Mouse (Mus musculus): ENCODE data around the gene Mboat1. TPM values are rescaled to one million over a fixed set of nuclear protein-coding genes. Genes with fewer than 3 reads are reported as not detected.

Gene Mboat1
- 1 to 10 TPM in 9 of 26 experiments, under 1 TPM in 3, not detected in 14; 0.55 to 3.1 (median 1.4) TPM for total RNA-seq (2018; cell fraction: chromatin; rRNA removed)
- 1 to 10 TPM in 8 of 26 experiments, under 1 TPM in 18; 0.18 to 1.6 (median 0.64) TPM for total RNA-seq (2018; cell fraction: cytosol; rRNA removed)
- total RNA-seq (2018; cell fraction: nucleus; rRNA removed): 1 to 10 TPM in 8 of 26 experiments, under 1 TPM in 15, not detected in 3; 0.28 to 8.5 (median 0.84) TPM
- 1.3 to 6.3 TPM (median 1.4 TPM) in 3 replicates for polyA plus RNA-seq (2018)

DNA sequence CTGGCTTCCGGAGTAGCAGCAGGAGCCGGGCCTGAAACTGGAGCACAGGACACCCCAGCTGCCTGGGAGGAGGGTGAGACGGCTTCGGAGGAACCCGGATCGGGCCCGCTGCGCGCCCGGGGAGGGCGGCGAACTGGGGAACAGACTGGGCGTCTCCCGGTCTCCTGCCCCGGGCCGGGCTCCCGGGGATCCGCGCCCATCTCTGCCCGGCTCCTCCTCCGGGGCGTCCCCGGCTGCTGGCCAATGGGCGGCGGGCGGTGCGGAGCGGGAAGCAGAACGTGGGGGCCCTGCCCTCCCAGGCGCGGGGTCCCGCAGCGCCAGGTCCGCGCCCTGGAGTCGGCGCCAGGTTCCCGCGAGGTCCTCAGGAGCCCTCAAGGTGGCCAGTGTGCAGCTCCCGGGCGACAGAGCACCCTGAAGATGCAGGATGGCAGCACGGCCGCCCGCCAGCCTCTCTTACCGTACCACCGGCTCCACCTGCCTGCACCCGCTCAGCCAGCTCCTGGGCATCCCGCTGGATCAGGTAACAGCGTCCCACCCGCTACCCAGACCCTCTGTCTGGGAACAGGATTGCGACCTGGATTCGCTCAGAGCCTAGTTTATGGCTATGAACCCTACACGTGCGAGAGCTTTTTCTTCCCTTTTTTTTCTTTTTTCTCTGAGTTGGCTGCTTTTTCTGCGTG lies at the start of gene Mboat1:
Gene Mboat1, plus strand, starts transcription at position 247 of the 680 bp plus-strand sequence.
- peak within 1 kb of the TSS; percentile 55 for H3K4me3 ChIP-seq (ENCODE audit: inconsistent target)
- H3K36me3 ChIP-seq (ENCODE audit: inconsistent target): no peaks in the 10 kb centered on the region
- H3K79me2 ChIP-seq (ENCODE audit: inconsistent target): no peaks in the 10 kb centered on the region
- no peak within 1 kb of the TSS for H3K27ac ChIP-seq
- WGBS (ENCODE audit: missing documents): under 1% methylated on average over 54 of the region's 55 CpGs

DNA sequence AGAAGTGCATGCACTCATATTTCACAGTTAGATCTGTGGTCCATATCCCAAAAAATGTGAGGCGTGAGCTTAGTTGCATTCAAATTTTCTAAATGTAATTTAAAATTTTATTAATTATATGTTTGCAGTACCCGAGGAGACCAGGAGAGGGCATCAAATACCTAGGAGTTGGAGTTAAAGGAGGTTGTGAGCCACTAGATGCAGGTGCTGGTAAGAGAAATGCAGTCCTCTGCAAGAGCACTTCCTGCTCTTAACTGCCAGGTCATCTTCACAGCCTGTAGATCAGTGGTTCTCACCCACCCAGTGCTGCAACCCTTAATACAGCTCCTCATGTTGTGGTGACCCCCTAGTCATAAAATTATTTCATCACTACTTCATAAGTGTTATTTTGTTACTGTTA lies 43.2 kb upstream of the Mboat1 start:
- Histone ChIP-seq H3K79me2 (ENCODE audit: inconsistent target) (no peaks in the 10 kb centered on the region), H3K27ac (no peak overlapping the region), H3K4me3 (ENCODE audit: inconsistent target) (no peak overlapping the region), H3K36me3 (ENCODE audit: inconsistent target) (no peaks in the 10 kb centered on the region)
- 33% methylated on average over 2 of the region's 2 CpGs for WGBS (ENCODE audit: missing documents)

DNA sequence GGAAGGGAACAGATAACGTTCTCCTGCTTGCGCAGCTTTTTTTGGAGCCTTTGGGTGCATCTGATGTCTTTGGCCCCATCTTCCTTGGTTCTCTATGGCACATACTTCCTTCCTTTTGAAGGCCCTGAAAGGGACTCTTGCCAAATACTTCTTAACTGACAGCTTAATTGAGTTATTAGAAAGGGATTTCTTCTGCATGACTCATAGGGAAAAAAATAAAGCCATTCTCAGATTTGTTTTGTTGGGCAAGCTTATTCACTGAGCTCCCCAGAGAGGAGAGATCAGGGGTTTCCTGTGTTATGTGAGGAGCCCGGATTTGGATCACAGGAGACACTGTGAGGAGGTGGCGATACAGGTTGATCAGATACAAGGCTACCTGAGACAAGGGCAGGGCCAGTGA lies 40.4 kb upstream of the Mboat1 start:
- Histone ChIP-seq H3K79me2 (ENCODE audit: inconsistent target) (no peaks in the 10 kb centered on the region), H3K27ac (no peak overlapping the region), H3K36me3 (ENCODE audit: inconsistent target) (no peaks in the 10 kb centered on the region), H3K4me3 (ENCODE audit: inconsistent target) (no peak overlapping the region)
- WGBS (ENCODE audit: missing documents): 63% methylated on average over 4 of the region's 4 CpGs

DNA sequence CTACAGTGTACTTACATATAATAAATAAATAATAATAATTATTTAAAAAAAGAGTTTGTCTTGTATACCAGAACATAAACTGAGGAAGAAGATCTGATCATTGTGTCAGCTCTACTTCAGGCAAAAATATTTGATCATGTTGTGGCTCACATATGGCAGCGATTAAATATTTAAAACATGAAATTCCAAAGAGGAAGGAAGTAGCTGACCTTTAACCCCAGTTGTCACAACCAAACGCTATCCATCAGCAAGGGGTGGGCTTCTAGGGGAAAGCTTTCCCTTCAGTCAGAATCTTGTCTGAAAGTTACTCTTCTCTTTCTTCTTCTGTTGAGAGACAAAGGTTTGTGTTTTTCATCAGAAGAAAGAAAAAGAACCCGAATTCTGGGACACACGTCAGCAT lies 39.8 kb upstream of the Mboat1 start:
- WGBS (ENCODE audit: missing documents): 59% methylated on average over 3 of the region's 4 CpGs
- Histone ChIP-seq H3K79me2 (ENCODE audit: inconsistent target) (no peaks in the 10 kb centered on the region), H3K27ac (no peak overlapping the region), H3K36me3 (ENCODE audit: inconsistent target) (no peaks in the 10 kb centered on the region), H3K4me3 (ENCODE audit: inconsistent target) (no peak overlapping the region)

DNA sequence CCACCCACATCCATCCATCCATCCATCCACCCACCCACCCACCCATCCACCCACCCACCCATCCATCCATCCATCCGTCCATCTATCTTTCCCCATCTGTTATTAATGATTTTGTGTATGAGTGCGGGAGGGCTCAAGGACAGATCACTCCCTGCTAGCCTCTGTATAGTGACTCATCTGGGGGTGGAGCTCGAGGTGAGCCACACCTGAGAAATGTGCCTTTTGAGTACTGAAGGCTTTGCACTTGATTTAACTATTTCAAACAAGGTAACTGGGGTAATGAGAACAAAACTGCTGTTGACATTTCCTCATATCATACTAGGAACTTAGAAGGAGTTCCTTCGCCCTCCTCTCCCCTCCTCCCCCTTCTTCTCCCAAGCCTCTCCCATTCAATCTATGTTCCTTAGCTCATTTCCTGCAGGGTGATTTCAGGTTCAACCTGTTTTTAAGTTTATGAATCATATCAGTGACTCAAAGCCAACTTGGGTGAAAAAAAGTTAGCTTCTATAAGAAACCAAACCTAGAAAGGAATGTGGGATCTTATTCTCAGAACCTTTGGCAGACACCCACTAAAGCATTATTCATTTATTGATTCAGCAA lies 27.2 kb upstream of the Mboat1 start:
- Histone ChIP-seq H3K4me3 (ENCODE audit: inconsistent target) (no peak overlapping the region), H3K27ac (no peak overlapping the region), H3K79me2 (ENCODE audit: inconsistent target) (no peaks in the 10 kb centered on the region), H3K36me3 (ENCODE audit: inconsistent target) (no peaks in the 10 kb centered on the region)
- WGBS (ENCODE audit: missing documents): 94% methylated on average over 3 of the region's 4 CpGs

DNA sequence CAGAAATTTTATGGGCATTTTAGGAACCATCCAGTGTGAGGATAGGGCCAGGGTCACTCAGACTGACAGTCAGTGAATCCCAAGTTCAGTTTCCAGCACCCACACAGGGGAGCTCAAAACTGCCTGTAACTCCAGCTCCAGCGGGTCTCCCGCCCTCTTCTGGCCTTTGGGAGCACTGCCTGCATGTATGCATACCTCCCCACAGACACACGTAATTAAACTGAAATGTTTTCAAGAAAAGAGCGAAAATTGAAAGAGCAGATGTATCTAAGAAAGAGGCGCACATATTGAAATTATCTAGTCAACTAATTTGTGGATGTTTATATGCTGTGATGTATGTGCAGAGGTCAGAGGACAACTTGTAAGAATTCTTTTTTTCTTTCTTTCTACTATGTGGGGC lies 20.5 kb upstream of the Mboat1 start:
- H3K27ac ChIP-seq: no peak overlapping the region
- no peaks in the 10 kb centered on the region for H3K36me3 ChIP-seq (ENCODE audit: inconsistent target)
- WGBS (ENCODE audit: missing documents): 94% methylated on average over 5 of the region's 5 CpGs
- no peak overlapping the region for H3K4me3 ChIP-seq (ENCODE audit: inconsistent target)
- H3K79me2 ChIP-seq (ENCODE audit: inconsistent target): no peaks in the 10 kb centered on the region

DNA sequence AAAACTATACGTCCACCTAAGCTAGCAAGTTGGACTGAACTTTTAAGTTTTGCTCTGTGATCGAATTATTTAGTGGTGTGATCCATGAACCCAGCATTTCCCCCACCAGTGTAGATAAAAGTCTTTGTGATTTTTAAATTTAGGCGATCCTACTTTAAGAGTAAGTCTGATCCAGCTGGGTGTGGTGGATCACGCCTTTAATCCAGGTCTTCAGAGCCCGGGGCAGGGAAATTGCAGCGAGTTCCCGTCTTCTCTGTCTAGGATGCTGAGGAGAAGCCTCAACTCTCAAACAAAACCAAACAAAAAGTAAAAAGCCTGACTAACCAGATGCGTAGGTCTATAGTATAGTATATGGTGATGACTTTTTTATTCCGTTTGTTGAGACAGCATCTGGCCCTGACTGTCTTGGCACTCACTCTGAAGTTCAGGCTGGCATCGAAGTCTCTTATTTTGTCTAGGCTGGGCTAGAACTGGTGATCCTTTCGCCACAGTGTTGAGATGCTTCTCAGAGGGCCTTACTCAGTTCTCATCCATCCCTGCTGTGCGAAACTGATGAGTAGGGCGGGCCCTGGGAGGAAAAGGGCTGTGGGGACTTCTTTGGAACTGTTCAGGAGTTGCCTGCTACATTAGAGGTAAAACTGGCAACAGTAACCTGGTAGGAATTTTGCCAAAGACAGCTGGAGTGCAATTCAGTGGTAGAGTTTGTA lies 787 bp downstream of the Mboat1 start:
- Histone ChIP-seq H3K79me2 (ENCODE audit: inconsistent target) (no peaks in the 10 kb centered on the region), H3K36me3 (ENCODE audit: inconsistent target) (no peaks in the 10 kb centered on the region), H3K27ac (no peak overlapping the region), H3K4me3 (ENCODE audit: inconsistent target) (peak overlapping the region; percentile 55)
- 44% methylated on average over 13 of the region's 13 CpGs for WGBS (ENCODE audit: missing documents)

DNA sequence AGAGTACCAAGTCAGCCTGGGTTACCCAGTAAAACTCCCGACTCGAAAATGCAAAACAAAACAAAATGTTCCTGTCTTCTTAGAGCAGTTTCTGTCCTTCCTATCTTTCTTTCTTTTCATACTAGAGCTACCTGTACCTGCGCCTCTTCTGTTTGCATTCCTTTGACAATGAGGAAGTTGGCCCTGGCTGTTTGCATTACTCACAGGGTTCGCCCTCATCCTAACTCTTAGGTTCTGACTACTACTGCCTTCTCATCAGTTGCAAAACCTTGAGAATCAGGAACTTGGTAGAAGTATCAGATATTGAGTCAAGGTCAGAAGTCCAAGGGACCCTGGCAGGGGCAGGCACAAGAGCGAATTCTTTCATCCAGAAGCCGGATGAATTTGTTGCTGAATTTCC lies 1.7 kb downstream of the Mboat1 start:
- no peaks in the 10 kb centered on the region for H3K79me2 ChIP-seq (ENCODE audit: inconsistent target)
- H3K36me3 ChIP-seq (ENCODE audit: inconsistent target): no peaks in the 10 kb centered on the region
- WGBS (ENCODE audit: missing documents): 57% methylated on average over 6 of the region's 6 CpGs
- H3K27ac ChIP-seq: no peak overlapping the region
- no peak overlapping the region for H3K4me3 ChIP-seq (ENCODE audit: inconsistent target)

DNA sequence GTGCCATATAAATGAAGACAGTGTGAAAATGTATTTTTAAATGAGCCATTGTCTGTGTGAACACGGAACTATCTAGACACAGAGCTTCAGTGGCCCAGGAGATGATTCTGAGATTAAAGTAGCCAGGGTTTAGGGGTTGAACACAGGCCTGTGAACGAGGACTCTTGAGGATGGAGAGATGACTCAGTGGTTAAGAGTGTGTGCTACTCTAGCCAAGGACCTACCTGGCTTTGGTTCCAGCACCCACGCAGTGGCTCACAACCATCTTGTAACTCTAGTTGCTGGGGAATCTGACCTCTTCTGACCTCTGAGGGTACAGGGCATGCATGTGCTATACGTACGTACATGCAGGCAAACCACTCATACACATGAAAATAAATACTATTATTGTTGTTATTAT lies 3.9 kb downstream of the Mboat1 start:
- Histone ChIP-seq H3K79me2 (ENCODE audit: inconsistent target) (no peaks in the 10 kb centered on the region), H3K4me3 (ENCODE audit: inconsistent target) (no peak overlapping the region), H3K27ac (no peak overlapping the region), H3K36me3 (ENCODE audit: inconsistent target) (no peaks in the 10 kb centered on the region)
- WGBS (ENCODE audit: missing documents): 95% methylated on average over 5 of the region's 5 CpGs

DNA sequence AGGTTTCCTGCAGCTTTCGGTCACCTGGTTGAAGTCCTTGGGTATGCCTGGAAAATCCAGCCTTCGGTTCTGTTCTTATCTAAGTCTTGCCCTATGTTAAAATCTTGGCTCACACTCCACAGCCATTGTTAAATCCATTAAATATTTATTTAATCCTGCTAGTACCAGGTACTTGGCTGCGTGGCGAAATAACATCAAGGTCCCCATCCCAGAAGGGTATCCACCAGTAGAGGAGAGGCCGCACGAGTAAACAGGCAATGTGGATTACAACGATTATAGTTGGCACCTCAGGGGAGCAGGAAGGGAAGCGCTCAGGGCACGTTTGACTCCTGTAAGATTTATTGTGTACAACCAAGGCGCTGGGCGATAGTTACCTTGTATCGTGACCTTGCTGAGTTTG lies 4.4 kb downstream of the Mboat1 start:
- no peak overlapping the region for H3K27ac ChIP-seq
- H3K79me2 ChIP-seq (ENCODE audit: inconsistent target): no peaks in the 10 kb centered on the region
- WGBS (ENCODE audit: missing documents): 95% methylated on average over 12 of the region's 12 CpGs
- no peaks in the 10 kb centered on the region for H3K36me3 ChIP-seq (ENCODE audit: inconsistent target)
- no peak overlapping the region for H3K4me3 ChIP-seq (ENCODE audit: inconsistent target)

DNA sequence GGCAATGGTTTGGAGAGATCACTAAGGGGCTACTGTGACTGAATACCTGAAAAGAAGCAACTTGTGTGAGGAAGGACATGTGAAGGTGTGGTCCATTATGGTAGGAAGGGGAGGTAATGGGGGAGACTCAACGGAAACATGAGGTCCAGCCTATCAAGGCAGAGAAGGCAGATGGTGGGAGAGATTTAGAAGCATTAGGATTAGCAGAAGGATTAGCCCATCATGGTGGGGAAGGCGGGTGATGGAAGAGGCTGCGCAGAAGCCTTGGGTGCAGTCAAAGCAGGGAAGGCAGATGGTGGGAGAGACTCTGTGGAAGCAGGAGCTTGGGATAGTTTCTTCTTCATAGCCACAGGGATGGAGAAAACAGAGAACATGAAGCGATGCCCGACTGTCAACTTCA lies 5.7 kb downstream of the Mboat1 start:
- H3K4me3 ChIP-seq (ENCODE audit: inconsistent target): no peak overlapping the region
- H3K79me2 ChIP-seq (ENCODE audit: inconsistent target): no peaks in the 10 kb centered on the region
- 95% methylated on average over 5 of the region's 5 CpGs for WGBS (ENCODE audit: missing documents)
- H3K36me3 ChIP-seq (ENCODE audit: inconsistent target): no peaks in the 10 kb centered on the region
- no peak overlapping the region for H3K27ac ChIP-seq

DNA sequence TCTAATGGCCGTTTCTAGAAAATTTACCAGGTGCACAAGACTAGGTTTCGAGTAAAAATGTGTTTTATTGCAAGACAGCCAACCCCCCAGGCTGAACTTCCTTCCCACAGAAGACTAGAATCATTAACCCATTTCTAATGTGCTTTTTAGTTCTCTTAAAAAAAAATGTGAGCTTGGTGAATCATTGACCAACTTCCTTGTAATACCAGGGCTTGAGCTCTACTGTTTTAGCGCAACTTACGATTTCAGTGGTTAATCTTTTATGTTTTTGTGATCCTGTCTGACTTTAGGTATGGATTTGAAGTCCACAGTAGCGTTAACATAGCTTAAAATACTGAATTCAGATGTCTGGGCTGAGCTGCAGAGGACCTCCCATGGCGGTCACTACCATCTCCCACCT lies 10.2 kb downstream of the Mboat1 start:
- Histone ChIP-seq H3K79me2 (ENCODE audit: inconsistent target) (no peaks in the 10 kb centered on the region), H3K27ac (no peak overlapping the region), H3K36me3 (ENCODE audit: inconsistent target) (no peaks in the 10 kb centered on the region), H3K4me3 (ENCODE audit: inconsistent target) (no peak overlapping the region)
- WGBS (ENCODE audit: missing documents): 82% methylated on average over 6 of the region's 6 CpGs

DNA sequence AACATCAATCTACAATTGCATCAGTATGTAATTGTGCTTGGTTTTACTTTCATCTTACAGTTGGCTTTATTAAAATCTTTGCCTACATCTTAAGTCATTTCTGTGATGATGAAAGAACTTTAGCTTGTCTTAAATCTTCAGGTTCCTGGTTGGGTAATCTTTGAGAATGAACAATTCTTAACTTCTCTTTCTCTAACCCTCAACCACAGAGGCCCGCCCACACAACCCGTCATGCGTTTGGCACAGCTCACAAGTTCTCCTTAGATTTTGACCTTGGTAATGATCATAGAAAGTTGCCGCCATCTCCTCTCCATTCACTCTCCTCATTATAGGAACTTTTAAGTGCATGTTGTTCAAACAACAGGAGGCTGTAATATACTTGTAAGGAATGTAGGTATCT lies 18.0 kb downstream of the Mboat1 start:
- Histone ChIP-seq H3K4me3 (ENCODE audit: inconsistent target) (no peak overlapping the region), H3K79me2 (ENCODE audit: inconsistent target) (no peaks in the 10 kb centered on the region), H3K36me3 (ENCODE audit: inconsistent target) (no peaks in the 10 kb centered on the region), H3K27ac (no peak overlapping the region)
- 3% methylated on average over 4 of the region's 4 CpGs for WGBS (ENCODE audit: missing documents)

DNA sequence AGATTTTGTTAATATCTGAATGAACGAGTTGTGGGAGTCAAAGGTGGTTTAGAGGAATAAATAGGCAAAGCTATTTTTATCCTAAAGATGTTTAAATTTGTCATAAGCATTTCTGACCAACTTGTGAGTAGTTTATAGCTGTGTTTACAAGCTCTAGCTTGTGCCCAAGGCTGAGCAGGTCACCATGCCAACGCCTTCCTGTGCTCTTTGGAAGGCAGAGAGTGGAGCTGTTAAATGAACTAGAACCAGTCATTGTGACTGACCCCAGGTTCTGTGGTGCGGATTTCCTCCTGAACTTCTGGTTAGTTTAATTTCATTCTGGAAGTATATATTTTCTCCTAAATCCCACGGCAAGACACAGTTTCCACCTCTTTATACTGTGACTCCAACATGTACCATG lies 23.3 kb downstream of the Mboat1 start:
- Histone ChIP-seq H3K36me3 (ENCODE audit: inconsistent target) (no peaks in the 10 kb centered on the region), H3K27ac (no peak overlapping the region), H3K4me3 (ENCODE audit: inconsistent target) (no peak overlapping the region), H3K79me2 (ENCODE audit: inconsistent target) (no peaks in the 10 kb centered on the region)
- 89% methylated on average over 4 of the region's 4 CpGs for WGBS (ENCODE audit: missing documents)

DNA sequence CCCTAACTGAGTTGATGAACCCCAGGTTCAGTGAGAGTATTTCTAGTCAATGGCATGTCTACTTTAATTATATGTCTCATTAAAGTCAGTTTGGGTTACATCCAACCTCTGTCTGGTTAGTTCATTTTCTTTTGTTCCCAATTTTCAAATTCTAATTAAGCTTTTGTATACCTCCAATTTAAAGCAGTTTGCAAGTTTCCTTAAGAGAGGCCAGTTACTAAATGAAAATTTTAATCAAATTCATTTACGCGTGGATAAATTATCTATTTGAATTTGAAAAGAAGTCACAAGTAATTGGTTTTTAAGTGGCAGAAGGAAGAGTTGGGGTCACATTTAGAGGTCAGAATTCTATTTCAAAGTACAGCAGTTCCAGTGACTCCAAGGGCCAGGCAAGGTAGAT lies 27.2 kb downstream of the Mboat1 start:
- WGBS (ENCODE audit: missing documents): 100% methylated on average over 2 of the region's 2 CpGs
- no peaks in the 10 kb centered on the region for H3K36me3 ChIP-seq (ENCODE audit: inconsistent target)
- no peak overlapping the region for H3K4me3 ChIP-seq (ENCODE audit: inconsistent target)
- H3K79me2 ChIP-seq (ENCODE audit: inconsistent target): no peaks in the 10 kb centered on the region
- H3K27ac ChIP-seq: no peak overlapping the region
